ENCODE assay signal across 20 mouse cellular contexts in genomic region chr4:95649980-95650379, GRCm38 (mm10).
"Had no signal": no experiment of that assay in that cellular context is flagged by ENCODE, and none has a peak within 500 bp of the region (broad histone marks: within the 10 kb centered on the region; RNA-seq: fewer than 3 reads in every experiment).

No protein-coding gene starts in this region.

- DNase-seq: kidney, adult 11 months; kidney, adult 9 months; kidney, postnatal 10 days; kidney, postnatal 36 days; layer of hippocampus, postnatal 36 days; liver; lung, adult 18-20 months; lung, postnatal 10 days; lung, postnatal 36 days; thymus, postnatal 25 days had no signal

- H3K9me3 ChIP-seq: intestine, embryonic 15.5 days; limb, embryonic 12.5 days; liver, embryonic 12.5 days; liver, embryonic 15.5 days; lung, embryonic 15.5 days; megakaryocyte, embryonic 14.5 days; midbrain, embryonic 10.5 days; midbrain, embryonic 13.5 days had no signal

- H3K4me2 ChIP-seq: intestine, embryonic 15.5 days; limb, embryonic 12.5 days; liver, embryonic 12.5 days; liver, embryonic 15.5 days; lung, embryonic 15.5 days; midbrain, embryonic 13.5 days had no signal

- H3K4me1 ChIP-seq: liver, embryonic 15.5 days had no signal

- H3K36me3 ChIP-seq: intestine, embryonic 15.5 days; limb, embryonic 12.5 days; liver, embryonic 12.5 days; liver, embryonic 15.5 days; lung, embryonic 15.5 days; midbrain, embryonic 10.5 days; midbrain, embryonic 13.5 days had no signal

- H3K27ac ChIP-seq: intestine, embryonic 15.5 days; limb, embryonic 12.5 days; liver, embryonic 12.5 days; liver, embryonic 15.5 days; lung, embryonic 15.5 days; midbrain, embryonic 10.5 days; midbrain, embryonic 13.5 days had no signal

- H3K4me3 ChIP-seq: intestine, embryonic 15.5 days; limb, embryonic 12.5 days; liver, embryonic 12.5 days; liver, embryonic 15.5 days; lung, embryonic 15.5 days; megakaryocyte, embryonic 14.5 days; midbrain, embryonic 10.5 days; midbrain, embryonic 13.5 days; myocyte had no signal

- H3K27me3 ChIP-seq: intestine, embryonic 15.5 days; limb, embryonic 12.5 days; liver, embryonic 12.5 days; liver, embryonic 15.5 days; lung, embryonic 15.5 days; midbrain, embryonic 13.5 days had no signal

- ATAC-seq: intestine, embryonic 15.5 days; liver, embryonic 12.5 days; midbrain, embryonic 13.5 days; midbrain, embryonic 16.5 days had no signal

- H3K9ac ChIP-seq: intestine, embryonic 15.5 days; limb, embryonic 12.5 days; liver, embryonic 12.5 days; liver, embryonic 15.5 days; lung, embryonic 15.5 days; midbrain, embryonic 13.5 days had no signal
